ENCODE assay signal across 8 mouse cellular contexts in the genomic region with DNA sequence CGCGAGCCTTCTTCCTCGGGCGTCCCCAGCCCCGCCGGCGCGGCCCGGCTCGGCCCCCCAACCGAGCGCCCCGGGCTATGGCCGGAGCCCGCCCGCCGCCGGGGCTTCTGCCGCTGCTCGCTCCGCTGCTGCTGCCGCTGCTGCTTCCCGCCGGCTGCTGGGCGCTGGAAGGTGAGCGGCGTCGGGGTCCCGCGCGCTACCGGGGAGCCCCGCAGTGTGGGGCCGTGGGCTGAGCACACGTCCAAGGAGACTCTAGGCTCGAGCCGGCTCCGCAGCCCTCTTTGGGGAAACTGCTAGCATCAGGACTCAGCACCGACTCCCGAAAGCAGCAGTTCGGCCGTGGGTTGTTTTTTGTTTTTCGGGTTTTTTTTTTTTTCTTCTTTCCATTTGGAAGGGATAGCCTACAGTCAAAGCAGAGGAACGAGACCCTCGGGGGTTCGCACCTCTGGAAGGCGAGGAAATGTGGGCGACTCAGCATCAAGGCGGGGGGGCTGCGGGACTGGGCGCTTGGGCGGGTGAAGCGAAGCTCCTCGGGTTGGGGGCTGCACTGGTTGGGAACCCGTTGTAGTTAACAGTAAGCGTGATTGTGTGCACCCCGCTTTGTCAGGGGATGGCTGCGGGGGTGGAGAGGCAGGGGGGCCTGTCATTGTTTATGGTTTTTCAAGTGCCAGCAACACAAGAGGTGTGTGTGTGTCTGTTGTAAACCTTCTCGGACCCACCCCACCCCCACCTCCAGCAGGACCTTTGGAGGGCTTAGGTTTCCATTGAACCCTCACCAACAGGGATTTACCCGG. TPM values are rescaled to one million over a fixed set of nuclear protein-coding genes. Genes with fewer than 3 reads are reported as not detected.
DNase-seq lines count a peak whose midpoint lies in the region; ATAC-seq and TF ChIP-seq lines count a peak whose summit lies in the region.

No protein-coding gene starts in this region.

- H3K4me2 ChIP-seq in limb, embryonic 15.5 days: peak overlapping the region; percentile 74

- no peaks in the 10 kb centered on the region for H3K9me3 ChIP-seq in limb, embryonic 15.5 days

- ATAC-seq in limb, embryonic 15.5 days (ENCODE audit: insufficient number of reproducible peaks, low FRiP score, low TSS enrichment, low read depth): no peak

- no peak for TF ChIP-seq CTCF in heart, adult 2 months (IDR thresholded peaks at IDR 0.05)
- no peak for TF ChIP-seq CTCF in embryonic fibroblast, embryonic 13.5 days (IDR thresholded peaks at IDR 0.05; ENCODE audit: borderline replicate concordance, insufficient read depth, low read length)

- H3K36me3 ChIP-seq in heart, adult 2 months (ENCODE audit: control insufficient read depth, insufficient read depth, low read length): no peaks in the 10 kb centered on the region
- H3K36me3 ChIP-seq in limb, embryonic 15.5 days: peaks cover 3% of the 10 kb centered on the region; the same call in 1 of the 2 replicates

- peak overlapping the region; percentile 85 for H3K9ac ChIP-seq in heart, adult 2 months (ENCODE audit: low read depth, low read length)
- peak overlapping the region; percentile 94 for H3K9ac ChIP-seq in limb, embryonic 15.5 days

- peak overlapping the region; percentile 67 for H3K4me3 ChIP-seq in heart, adult 2 months
- peak overlapping the region; percentile 85 for H3K4me3 ChIP-seq in embryonic fibroblast, embryonic 13.5 days (ENCODE audit: insufficient read depth, low read length)
- peak overlapping the region; percentile 74 for H3K4me3 ChIP-seq in limb, embryonic 15.5 days

- no peaks in the 10 kb centered on the region for H3K27me3 ChIP-seq in heart, adult 2 months (ENCODE audit: control insufficient read depth, insufficient read depth, low read length)
- H3K27me3 ChIP-seq in limb, embryonic 15.5 days: no peaks in the 10 kb centered on the region

- peak overlapping the region; percentile 71 for H3K27ac ChIP-seq in heart, adult 2 months
- peak overlapping the region; percentile 53 for H3K27ac ChIP-seq in embryonic fibroblast, embryonic 13.5 days (ENCODE audit: insufficient read depth, low read length)
- H3K27ac ChIP-seq in limb, embryonic 15.5 days: peak overlapping the region; percentile 96

- no peak for DNase-seq in heart, adult 2 months
- DNase-seq in heart, adult 9 months (ENCODE audit: low spot score in 2 of 2): no peak
- DNase-seq in 3134 (ENCODE audit: extremely low read depth, insufficient read length, low spot score) (peak; percentile 52), MN1 (ENCODE audit: low spot score) (no peak)
- peak; percentile 52 for DNase-seq in testis, postnatal 10 days (ENCODE audit: low spot score)
- DNase-seq in cerebellum, adult 9-10 months: no peak

- 4% methylated on average over 60 of the region's 60 CpGs for WGBS in heart, adult 2 months
- WGBS in limb, embryonic 15.5 days: under 1% methylated on average over 60 of the region's 60 CpGs

- H3K79me2 ChIP-seq in heart, adult 2 months (replicated peaks; ENCODE audit: control insufficient read depth, insufficient read depth, low read length): no peaks in the 10 kb centered on the region

- no peak for TF ChIP-seq EP300 in heart, adult 2 months (IDR thresholded peaks at IDR 0.05; ENCODE audit: insufficient read depth, low read depth, low read length)

- intact Hi-C loops in heart, adult 2 months (cut with DNase I): loop anchor here (2.0 to 5.0 kb wide), 4 partner anchors 42 to 208 kb away; no protein-coding TSS in a partner anchor

- no peaks in the 10 kb centered on the region; the same call in 1 of the 2 replicates for H3K4me1 ChIP-seq in heart, adult 2 months (ENCODE audit: control insufficient read depth, insufficient read depth, low read length)
- peaks cover 8% of the 10 kb centered on the region; the same call in 1 of the 2 replicates for H3K4me1 ChIP-seq in embryonic fibroblast, embryonic 13.5 days (ENCODE audit: control insufficient read depth, insufficient read depth, low read length)
- H3K4me1 ChIP-seq in limb, embryonic 15.5 days: peaks cover 45% of the 10 kb centered on the region

- no peak for TF ChIP-seq POLR2A in heart, adult 2 months (IDR thresholded peaks at IDR 0.05; ENCODE audit: insufficient read depth, low read depth, low read length)
- TF ChIP-seq POLR2A in embryonic fibroblast, embryonic 13.5 days (IDR thresholded peaks at IDR 0.05; ENCODE audit: low read depth, low read length): no peak

RNA-seq across cellular contexts. Expression of a gene that starts 0.7 kb away (rescaled TPM):
- 1 to 10 TPM; 6.3 to 7.0 TPM for total RNA-seq in heart, adult 2 months (2021)
- polyA plus RNA-seq in heart, adult 2 months (2012; rRNA removed): 9.9 and 11.3 TPM in 2 replicates
- 23.6 and 45.5 TPM in 2 replicates for polyA plus RNA-seq in embryonic fibroblast, embryonic 13.5 days (2011; ENCODE audit: insufficient read length, low read depth, missing spikeins)
- 33.0 and 43.8 TPM in 2 replicates for polyA plus RNA-seq in limb, embryonic 15.5 days (2015; fragmentation: Nextera tagmentation; extraction: Ambion mirVana)

RNA-seq across cellular contexts. Expression of a gene that starts 51.5 kb away (rescaled TPM):
- not detected for total RNA-seq in heart, adult 2 months (2021)
- not detected in 2 replicates for polyA plus RNA-seq in heart, adult 2 months (2012; rRNA removed)
- polyA plus RNA-seq in embryonic fibroblast, embryonic 13.5 days (2011; ENCODE audit: insufficient read length, low read depth, missing spikeins): not detected in 2 replicates
- 15.9 and 17.6 TPM in 2 replicates for polyA plus RNA-seq in limb, embryonic 15.5 days (2015; fragmentation: Nextera tagmentation; extraction: Ambion mirVana)

Comparison
In these comparisons a context has a peak if more than half of its experiments do, and no peak if none do; other contexts are left out.
1. DNase-seq: peak in 3134 (single experiment) and testis, postnatal 10 days (single experiment); none in heart, adult 2 months (0 of 2), heart, adult 9 months (0 of 2), cerebellum, adult 9-10 months (single experiment) and MN1 (single experiment).
2. RNA of a gene that starts 51.5 kb away (polyA plus RNA-seq): 15.9 to 17.6 TPM in limb, embryonic 15.5 days; not detected in heart, adult 2 months and not detected in embryonic fibroblast, embryonic 13.5 days; every median in the first group is over 10 times any median in the second.
3. Peak in every context shown above with its lines, with median percentiles within 50 percentile points of each other: H3K27ac ChIP-seq and H3K4me3 ChIP-seq.